Mouse (Mus musculus) ovary, postnatal 36 days (tissue): ENCODE results near the gene Adam30.
A peak's percentile ranks its signal among the peaks of the same experiment; 100 is the strongest.
"Not testable (repeated sequence)": the region's sequence is repeated elsewhere in the genome, so short reads cannot be mapped to it uniquely, and the experiment has no call there.

Source experiments
- DNase-seq: peaks from one replicate; pipeline ENCODE4 v3.0.0; 2022; ENCODE audit warnings: low spot score, mixed read lengths

The Adam30 gene

GRCm38 (mm10) chr3:98160330-98160729 is at the start of gene Adam30:
TSS of gene Adam30 (plus strand) at chr3:98160630.
- no peak for DNase-seq

DNA sequence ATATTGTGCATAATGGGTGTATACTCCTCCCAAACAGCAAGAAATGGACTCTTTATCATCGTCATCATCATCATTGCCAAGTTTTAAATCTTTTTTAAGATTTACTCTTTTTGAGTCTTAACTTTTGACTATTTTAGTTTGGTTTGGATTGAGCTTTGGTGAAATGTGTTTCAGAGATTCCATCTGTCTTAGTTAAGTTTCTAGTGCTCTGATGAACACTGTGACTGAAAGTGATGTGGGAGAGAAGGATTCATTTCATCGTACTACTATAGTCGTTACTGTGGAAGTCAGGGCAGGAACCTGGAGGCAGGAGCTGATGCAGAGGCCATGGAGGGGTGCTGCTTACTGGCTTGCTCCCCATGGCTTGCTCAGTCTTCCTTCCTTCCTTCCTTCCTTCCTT is 42.2 kb upstream of the Adam30 start:
- DNase-seq, result no peak

DNA sequence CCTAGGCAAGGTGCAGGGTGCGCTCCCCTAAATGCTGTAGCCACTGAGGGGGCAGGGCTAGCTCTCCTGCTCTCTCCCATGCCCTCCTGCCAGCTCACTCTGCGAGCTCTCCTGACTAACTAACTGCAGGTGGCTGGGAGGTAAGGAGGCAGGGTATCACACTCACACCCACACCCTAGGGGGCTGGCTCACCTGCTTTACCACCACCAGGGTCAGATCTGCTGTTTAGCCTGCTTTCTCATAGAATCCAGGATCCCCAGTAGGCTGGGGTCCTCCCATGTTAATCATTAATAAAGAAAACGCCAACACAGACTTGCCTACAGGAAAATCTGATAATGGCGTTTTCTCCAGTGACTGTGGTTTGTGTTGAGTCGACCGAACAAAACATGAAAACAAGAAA is 41.1 kb upstream of the Adam30 start:
- DNase-seq, result no peak

DNA sequence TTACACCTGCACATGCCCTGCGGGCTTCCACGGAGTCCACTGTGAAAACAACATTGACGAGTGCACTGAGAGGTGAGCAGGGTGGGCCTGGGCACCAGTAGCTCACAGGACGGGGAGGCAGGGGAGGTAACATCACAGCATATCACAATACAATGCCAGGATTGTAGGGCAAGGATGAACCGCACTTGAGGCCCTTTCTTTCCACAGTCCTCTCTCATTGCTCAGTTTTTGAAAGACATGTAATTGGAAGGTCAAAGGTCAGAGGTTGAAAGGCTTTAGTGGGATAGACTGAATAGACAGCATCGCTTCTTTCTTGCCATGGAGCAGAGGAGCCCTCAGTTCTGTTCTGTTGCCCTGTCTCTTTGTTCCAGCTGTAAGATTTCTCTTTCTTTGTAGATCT is 39.5 kb upstream of the Adam30 start:
- no peak for DNase-seq

- DNase-seq, result no peak
These were observed 32.7 kb upstream of the Adam30 start for GRCm38 (mm10) chr3:98127775-98128174.

- no peak for DNase-seq
These were observed 31.7 kb upstream of the Adam30 start for GRCm38 (mm10) chr3:98128716-98129115.

GRCm38 (mm10) chr3:98132140-98132539 is 28.3 kb upstream of the Adam30 start:
- DNase-seq, result not testable (repeated sequence)

DNA sequence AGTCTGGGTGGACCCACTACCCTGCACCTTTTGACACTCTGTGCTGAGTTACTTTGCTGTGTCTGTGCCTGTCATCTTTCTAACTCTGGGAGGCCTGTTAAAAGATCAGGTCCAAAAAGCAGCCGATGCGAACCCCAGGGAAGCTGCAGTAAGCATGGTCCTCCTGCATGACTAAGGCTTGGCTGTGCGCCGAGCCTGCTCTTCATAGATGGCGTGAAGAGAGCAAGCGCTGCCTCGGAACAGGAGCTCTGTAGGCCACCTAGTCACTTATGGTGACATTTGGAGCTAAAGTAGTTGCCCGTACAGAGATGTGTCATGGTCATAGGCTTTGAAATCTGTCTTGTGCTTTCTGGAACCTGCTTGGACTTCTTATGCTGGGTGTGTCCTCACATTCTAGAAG is 27.8 kb upstream of the Adam30 start:
- no peak for DNase-seq

GRCm38 (mm10) chr3:98141456-98141855 is 19.0 kb upstream of the Adam30 start:
- no peak for DNase-seq

DNA sequence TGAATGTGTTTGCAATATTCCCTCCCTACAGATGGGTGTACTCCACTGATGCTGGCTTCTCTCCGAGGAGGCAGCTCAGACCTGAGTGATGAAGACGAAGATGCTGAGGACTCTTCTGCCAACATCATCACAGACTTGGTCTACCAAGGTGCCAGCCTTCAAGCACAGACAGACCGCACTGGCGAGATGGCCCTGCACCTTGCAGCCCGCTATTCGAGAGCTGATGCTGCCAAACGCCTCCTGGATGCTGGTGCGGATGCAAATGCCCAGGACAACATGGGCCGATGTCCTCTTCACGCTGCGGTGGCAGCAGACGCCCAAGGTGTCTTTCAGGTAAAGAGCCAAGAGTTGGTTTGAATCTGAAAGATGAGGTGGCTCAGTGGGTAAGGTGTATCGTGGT is 17.6 kb upstream of the Adam30 start:
- no peak for DNase-seq

GRCm38 (mm10) chr3:98145204-98145603 is 15.2 kb upstream of the Adam30 start:
- no peak for DNase-seq

DNA sequence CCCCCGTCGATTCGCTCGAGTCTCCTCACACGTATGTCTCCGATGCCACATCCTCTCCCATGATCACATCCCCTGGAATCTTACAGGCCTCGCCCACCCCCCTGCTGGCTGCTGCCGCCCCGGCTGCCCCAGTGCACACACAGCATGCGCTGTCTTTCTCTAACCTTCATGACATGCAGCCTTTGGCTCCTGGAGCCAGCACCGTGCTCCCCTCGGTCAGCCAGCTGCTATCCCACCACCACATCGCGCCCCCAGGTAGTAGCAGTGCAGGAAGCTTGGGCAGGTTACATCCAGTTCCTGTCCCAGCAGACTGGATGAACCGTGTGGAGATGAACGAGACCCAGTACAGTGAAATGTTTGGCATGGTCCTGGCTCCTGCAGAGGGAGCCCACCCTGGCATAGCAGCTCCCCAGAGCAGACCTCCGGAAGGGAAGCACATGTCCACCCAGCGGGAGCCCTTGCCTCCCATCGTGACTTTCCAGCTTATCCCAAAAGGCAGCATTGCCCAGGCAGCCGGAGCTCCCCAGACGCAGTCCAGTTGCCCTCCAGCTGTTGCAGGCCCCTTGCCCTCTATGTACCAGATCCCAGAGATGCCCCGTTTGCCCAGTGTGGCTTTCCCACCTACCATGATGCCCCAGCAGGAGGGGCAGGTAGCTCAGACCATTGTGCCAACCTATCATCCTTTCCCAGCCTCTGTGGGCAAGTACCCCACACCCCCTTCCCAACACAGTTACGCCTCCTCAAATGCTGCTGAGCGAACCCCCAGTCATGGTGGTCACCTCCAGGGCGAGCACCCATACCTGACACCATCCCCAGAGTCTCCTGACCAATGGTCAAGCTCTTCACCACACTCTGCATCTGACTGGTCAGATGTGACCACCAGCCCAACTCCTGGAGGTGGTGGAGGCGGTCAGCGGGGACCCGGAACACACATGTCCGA is 13.7 kb upstream of the Adam30 start:
- DNase-seq, result no peak

- no peak for DNase-seq
These were observed 12.7 kb upstream of the Adam30 start for GRCm38 (mm10) chr3:98147706-98148105.

DNA sequence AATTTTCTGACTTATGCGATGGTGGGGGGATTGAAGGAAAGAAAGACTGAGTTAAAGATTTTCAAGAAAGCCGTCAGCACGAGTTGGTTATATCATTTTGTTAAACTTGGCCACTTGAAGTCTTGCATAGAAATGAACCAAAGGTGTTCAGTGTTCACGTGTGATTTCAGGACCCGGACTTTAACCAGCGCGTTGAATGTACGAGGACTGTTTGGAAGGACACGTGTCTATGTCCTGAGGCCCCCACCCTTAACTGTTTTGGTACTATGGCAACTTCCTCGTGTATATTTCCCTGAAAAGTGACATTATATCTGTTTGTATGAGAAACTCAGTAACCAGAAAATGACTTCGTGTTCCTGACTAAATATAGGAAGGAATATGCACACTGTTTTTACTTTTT is 10.5 kb upstream of the Adam30 start:
- DNase-seq, result no peak

GRCm38 (mm10) chr3:98151016-98151415 is 9.4 kb upstream of the Adam30 start:
- DNase-seq, result no peak

DNA sequence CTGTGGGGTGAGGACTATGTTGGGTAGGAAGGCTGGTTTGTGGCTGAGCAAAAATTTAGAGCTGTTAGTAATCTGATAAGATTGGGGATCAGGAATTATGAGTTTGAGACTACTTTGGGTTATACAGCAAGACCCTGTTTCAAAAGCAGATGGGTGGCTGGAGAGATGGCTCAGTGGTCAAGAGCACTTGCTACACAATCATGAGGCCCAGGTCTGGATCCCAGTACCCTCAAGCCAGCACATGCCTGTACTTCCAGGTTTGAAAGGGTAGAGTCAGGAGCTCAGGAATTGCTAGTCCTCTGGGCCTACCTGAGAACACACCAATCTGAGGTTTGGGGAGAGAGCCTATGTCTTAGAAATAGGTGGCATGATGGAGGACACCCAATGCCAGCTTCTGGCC is 7.0 kb upstream of the Adam30 start:
- no peak for DNase-seq

GRCm38 (mm10) chr3:98156158-98156557 is 4.3 kb upstream of the Adam30 start:
- DNase-seq, result no peak

DNA sequence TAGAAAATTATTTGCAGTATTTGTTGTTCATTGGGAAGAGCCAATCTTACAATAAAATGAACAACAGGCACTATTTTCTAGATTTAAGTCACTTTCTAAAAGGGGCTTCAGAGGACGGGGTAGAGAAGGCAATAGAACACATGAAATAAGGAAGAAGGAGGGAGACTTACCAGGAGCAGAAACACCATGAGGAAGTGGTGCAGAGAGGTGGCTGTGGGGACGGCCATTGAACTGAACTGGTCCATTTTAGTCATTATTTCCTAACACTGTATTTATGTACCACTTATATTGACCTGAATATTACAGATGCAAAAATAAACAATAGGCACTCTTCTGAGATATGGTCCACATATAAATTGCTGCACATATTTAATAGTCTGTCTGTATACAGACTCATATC is 3.4 kb upstream of the Adam30 start:
- no peak for DNase-seq

DNA sequence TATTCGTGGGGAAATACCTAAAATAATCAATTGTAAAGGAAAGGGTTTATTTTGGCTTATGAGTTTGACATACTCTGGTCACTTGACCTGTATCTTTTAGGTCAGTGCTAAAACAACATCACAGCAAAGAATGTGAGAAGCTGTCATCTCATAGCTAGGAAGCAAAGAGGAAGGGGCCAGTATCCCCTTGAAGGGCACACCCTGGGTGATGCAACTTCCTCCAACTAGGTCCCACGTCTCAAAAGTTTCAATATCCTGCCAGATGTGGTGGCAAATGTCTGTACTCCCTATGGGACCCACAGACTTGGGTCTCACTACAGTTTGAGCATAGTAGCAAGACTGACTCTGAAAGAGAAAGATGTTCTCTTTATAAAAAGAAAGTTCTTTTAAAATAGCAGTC is 2.8 kb upstream of the Adam30 start:
- no peak for DNase-seq

DNA sequence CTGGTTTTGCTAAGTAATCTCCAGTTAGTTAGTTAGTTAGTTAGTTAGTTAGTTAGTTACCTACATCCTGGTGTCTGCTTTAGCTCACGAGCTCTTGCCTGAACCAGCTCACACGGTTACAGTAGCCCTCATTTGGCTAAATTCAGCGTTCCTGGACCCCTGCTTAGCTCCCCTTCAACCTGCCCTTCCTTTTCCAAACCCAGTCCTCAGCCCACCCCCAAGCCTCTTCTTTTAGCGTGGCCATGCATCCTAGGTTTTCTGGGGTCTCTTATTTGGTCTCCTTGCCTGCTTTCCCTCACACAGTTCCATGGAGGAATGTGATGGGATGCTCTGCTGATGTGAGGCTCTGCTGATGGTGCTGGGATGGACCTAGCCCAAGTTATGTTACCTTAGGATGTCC is 1.8 kb upstream of the Adam30 start:
- DNase-seq, result no peak

- DNase-seq, result no peak
These were observed 1.1 kb upstream of the Adam30 start for GRCm38 (mm10) chr3:98159289-98159688.

DNA sequence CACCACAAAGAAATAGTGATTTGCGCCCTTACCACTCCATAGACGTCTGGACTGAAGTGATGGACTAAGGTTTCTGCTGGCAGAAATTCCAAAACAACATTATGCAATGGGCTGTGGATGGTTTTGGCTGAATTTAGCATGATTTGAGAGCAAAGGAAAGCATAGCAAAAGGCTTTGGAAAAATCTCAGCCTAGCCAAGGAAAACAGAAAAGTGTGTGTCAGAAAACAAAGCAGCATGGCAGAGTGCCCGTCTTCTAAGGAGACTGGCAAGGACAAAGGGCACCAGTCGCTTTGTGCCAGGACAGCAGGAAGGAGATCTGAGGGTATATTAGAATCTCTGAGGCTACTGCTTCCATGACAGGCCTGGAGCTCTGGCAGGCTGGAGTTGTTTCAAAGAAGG is 17.9 kb downstream of the Adam30 start:
- peak; percentile 23 for DNase-seq

- peak; percentile 37 for DNase-seq
These were observed 20.4 kb downstream of the Adam30 start for GRCm38 (mm10) chr3:98180805-98181204.

GRCm38 (mm10) chr3:98185163-98185714 is 24.8 kb downstream of the Adam30 start:
- no peak for DNase-seq
